Mouse (Mus musculus) bone marrow, adult 2 months (tissue): ENCODE results near the gene Sptan1. TPM values are rescaled to one million over a fixed set of nuclear protein-coding genes. Genes with fewer than 3 reads are reported as not detected.

ENCODE experiments used
- H3K27ac ChIP-seq: fragments of 200-500 bp; 2 replicates; pipeline ENCODE4 v1.5.1; 2012; ENCODE audit warnings: low read depth, mild to moderate bottlenecking, control low read depth, inconsistent platforms, low read length; ENCODE audit not compliant: control insufficient read depth, poor library complexity, insufficient read depth
- H3K4me1 ChIP-seq: fragments of 200-500 bp; 2 replicates; pipeline ENCODE4 v1.6.1; 2011; ENCODE audit warnings: low read length; ENCODE audit not compliant: control insufficient read depth, insufficient read depth
- H3K4me3 ChIP-seq: fragments of 200-500 bp; replicated peaks from 2 replicates; pipeline ENCODE3; 2011; ENCODE audit warnings: mild to moderate bottlenecking, low read depth, low read length, control low read depth; ENCODE audit not compliant: control insufficient read depth
- CTCF ChIP-seq: fragments of 200-500 bp; IDR thresholded peaks from 2 replicates; pipeline ENCODE4 v1.5.1; 2011; ENCODE audit warnings: low read length, control low read depth; ENCODE audit not compliant: control insufficient read depth, insufficient read depth
- POLR2A ChIP-seq: fragments of 200-500 bp; IDR thresholded peaks from 2 replicates; pipeline ENCODE4 v1.6.1; 2011; ENCODE audit warnings: low read depth, mild to moderate bottlenecking, control low read depth, low read length, borderline replicate concordance; ENCODE audit not compliant: control insufficient read depth
- WGBS: fragments of 180-500 bp; shearing (Covaris S2); methylation state at CpG from one replicate; pipeline ENCODE4 v1.1.7; 2018; 5-methylcytosine and 5-hydroxymethylcytosine counted together
- polyA plus RNA-seq: library from polyadenylated mRNA; stranded (reverse); fragments of >200 nt; gene quantifications from 2 replicates; pipeline ENCODE4 v1.2.4, GENCODE M21; 2011; ENCODE audit warnings: low replicate concordance; ENCODE audit not compliant: missing spikeins, insufficient read depth, insufficient read length

Sptan1 gene
- polyA plus RNA-seq, 1 experiment, result 23.4 TPM

DNA sequence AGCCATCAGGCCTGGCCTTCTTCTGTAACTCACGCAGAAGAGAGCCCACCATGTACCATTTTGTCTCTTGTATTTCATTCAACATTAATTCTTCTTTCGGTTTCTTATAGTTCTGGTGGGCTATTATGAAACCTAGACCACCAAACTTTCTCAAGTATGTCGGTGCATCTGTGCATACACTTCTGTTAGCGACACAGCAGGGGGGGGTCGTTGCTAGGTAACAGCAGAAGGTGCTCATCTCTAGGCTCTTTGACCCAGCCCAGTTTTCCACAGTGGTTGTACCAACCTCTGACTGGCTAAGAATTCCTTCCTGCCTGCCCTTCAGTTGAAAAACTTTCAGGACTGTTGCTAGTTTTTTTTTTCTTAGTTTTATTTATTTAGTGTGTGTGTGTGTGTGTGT is 93.1 kb downstream of the Sptan1 start:
- peaks cover 3% of the 10 kb centered on the region; the same call in 1 of the 2 replicates for H3K4me1 ChIP-seq
- 89% methylated on average over 5 of the region's 5 CpGs for WGBS
- TF ChIP-seq CTCF (no peak), POLR2A (no peak)

DNA sequence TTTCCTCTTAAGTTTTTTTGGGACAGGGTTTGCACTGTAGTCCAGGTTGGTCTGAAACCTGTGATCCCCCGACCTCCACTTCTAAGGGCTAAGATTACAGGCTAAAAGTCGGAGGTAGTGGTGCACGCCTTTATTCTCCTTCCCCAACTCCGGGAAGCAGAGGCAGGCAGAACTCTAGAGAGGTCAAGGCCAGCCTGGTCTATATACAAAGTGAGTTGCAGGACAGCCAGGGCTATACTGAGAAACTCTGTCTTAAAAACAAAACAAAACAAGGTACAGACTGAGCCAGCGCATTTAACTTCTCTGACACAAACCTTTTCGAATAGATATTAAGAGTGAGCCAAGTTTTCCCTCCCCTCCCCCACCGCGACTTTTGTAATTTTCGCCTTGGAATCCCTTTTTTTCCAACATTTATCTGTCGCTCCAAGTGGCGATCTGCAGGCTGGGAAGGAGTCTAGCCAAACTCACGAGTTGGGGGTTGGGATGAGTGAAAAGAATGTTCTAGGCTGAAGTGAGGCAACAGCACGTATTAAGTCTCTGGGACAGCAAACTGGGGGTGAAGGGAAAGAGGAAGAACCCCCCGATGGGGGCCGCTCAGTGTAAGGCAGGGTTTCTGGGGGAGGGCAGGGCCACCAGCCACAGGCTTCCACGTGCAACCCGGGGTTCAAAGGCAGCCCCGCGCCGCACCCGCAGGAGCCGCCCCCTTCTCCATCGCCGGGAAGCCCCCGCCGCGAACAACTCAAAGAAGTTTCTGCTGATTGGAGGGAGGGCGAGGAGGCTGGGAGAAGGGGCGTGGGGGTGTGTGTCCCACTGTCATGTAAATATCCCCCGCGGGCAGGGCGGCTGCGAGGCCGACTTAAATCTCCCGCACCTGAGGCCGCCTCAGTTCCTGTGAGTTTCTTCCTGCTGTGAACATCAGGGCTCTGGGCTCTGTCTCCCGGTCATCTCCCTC is 96.1 kb downstream of the Sptan1 start:
- Histone ChIP-seq H3K4me3 (peak overlapping the region; percentile 67), H3K27ac (peak overlapping the region; percentile 53; the same call in 1 of the 2 replicates), H3K4me1 (peaks cover 3% of the 10 kb centered on the region; the same call in 1 of the 2 replicates)
- TF ChIP-seq CTCF (no peak), POLR2A (peak; percentile 35; the same call in 1 of the 2 replicates)
- WGBS, result 8% methylated on average over 37 of the region's 37 CpGs

More for the DNA sequence above, 93.1 kb downstream of the Sptan1 start:
- Histone ChIP-seq H3K27ac (no peak overlapping the region), H3K4me3 (no peak overlapping the region)

DNA sequence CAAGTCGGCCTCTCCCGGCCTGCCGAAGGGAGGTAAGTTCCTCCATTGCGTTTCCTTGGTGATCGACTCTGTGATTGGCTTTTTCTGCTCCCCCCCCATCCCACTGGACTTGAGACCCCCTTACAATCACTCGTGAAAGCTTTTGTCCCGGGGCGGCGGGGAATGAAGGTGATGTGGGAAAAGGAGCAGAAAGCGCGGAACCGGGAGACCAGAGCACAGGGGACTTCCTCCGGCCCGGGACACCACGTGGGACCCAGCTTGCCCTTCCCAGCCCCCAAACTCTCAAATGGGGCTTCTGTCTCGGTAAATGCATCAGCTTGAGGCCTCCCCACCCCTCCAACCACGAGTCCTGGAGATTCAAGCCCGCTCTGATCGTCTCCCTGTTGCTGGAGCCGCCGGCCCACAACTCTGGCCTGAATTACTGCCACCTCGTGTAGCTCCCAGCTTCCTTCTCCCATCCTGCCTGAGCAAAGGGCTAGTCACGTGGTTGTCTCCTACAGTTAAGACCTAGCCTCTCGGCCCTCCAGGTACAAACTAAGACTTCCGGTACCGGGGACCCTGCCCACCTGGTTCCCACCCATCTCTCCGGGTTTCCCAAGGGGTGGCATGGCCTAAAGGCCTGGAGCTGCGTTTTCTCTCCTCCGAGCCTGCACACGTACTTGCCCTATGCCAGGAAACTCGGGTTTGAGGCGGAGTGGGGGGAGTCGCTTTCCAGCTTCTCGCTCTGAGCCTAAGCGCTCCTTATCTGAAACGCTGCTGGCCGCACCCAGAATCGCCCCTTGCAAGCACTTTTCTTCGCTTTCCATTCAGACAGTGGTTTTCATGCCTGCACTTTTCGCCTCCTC is 97.1 kb downstream of the Sptan1 start:
- TF ChIP-seq POLR2A (peak; percentile 63; the same call in 1 of the 2 replicates), CTCF (0 out of 2 replicates have a peak, but pooled peaks have one; percentile 12)
- H3K4me1 ChIP-seq, result peaks cover 3% of the 10 kb centered on the region; the same call in 1 of the 2 replicates
- peak overlapping the region; percentile 53 for H3K27ac ChIP-seq
- WGBS, result under 1% methylated on average over 40 of the region's 40 CpGs
- H3K4me3 ChIP-seq, result peak overlapping the region; percentile 67

DNA sequence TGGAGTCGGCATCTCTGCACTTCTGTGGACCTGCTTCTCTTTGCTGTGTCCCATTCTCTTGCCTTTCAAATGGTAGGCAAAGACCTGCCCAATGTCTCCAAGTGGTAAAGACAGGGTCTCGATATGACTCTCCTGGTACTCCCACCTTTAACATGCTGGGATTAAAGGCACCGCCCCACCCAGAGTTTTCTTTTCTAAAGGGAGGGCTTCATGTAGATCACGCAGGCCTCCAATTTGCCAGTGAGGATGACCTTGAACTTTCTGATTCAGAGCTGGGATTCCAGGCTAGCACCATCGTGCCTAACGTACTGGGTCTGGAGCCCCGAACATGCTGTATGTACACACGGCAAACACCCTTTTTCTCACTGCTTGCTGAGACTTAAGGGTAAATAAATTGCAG is 97.9 kb downstream of the Sptan1 start:
- WGBS, result 9% methylated on average over 8 of the region's 8 CpGs
- Histone ChIP-seq H3K4me1 (peaks cover 3% of the 10 kb centered on the region; the same call in 1 of the 2 replicates), H3K27ac (peak overlapping the region; percentile 53), H3K4me3 (peak overlapping the region; percentile 67)
- no peak for TF ChIP-seq CTCF
- no peak for TF ChIP-seq POLR2A

DNA sequence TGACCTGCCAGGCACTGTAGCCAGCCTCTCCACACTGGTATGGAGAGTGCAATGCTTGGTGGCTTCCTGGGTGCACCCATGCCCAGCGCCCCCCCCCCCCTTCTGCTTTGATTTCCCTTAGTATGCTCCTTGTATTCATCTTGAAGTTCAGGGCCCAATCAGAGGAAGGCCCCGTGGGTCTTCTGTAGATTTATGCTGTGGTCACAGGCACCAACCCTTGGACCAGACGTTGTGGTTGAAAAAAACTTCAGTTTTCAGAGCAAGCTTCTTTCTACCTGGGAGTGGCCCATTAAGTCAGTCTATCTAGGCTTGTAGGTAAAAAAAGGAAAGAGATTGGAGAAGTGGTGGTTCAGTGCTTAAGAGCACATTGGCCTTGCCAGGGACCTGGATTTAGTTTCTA is 98.4 kb downstream of the Sptan1 start:
- Histone ChIP-seq H3K4me1 (peaks cover 3% of the 10 kb centered on the region; the same call in 1 of the 2 replicates), H3K27ac (no peak overlapping the region), H3K4me3 (no peak overlapping the region)
- TF ChIP-seq POLR2A (no peak), CTCF (no peak)
- 4% methylated on average over 3 of the region's 3 CpGs for WGBS

DNA sequence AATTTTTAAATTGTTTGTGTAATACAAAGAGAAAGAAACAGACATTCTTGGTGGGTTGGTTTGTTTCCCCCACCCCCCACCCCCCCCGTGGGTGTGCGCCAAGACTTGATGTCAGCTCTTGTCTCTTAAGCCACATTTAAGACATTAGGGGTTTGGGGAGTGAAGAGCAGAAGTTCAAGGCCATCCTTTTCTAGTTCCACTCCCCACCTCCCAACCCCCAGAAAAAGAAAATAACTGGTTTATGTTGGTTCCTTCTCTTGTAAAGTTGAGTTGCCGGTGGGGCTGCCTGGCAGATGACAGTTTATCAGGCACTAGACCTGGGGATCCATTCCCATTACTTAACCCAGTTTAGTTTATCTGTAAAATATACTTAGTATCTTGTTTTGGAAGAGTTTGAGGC is 98.9 kb downstream of the Sptan1 start:
- no peak for TF ChIP-seq POLR2A
- no peak for TF ChIP-seq CTCF
- WGBS, result 10% methylated on average over 3 of the region's 3 CpGs
- Histone ChIP-seq H3K4me1 (peaks cover 3% of the 10 kb centered on the region; the same call in 1 of the 2 replicates), H3K4me3 (no peak overlapping the region), H3K27ac (no peak overlapping the region)

DNA sequence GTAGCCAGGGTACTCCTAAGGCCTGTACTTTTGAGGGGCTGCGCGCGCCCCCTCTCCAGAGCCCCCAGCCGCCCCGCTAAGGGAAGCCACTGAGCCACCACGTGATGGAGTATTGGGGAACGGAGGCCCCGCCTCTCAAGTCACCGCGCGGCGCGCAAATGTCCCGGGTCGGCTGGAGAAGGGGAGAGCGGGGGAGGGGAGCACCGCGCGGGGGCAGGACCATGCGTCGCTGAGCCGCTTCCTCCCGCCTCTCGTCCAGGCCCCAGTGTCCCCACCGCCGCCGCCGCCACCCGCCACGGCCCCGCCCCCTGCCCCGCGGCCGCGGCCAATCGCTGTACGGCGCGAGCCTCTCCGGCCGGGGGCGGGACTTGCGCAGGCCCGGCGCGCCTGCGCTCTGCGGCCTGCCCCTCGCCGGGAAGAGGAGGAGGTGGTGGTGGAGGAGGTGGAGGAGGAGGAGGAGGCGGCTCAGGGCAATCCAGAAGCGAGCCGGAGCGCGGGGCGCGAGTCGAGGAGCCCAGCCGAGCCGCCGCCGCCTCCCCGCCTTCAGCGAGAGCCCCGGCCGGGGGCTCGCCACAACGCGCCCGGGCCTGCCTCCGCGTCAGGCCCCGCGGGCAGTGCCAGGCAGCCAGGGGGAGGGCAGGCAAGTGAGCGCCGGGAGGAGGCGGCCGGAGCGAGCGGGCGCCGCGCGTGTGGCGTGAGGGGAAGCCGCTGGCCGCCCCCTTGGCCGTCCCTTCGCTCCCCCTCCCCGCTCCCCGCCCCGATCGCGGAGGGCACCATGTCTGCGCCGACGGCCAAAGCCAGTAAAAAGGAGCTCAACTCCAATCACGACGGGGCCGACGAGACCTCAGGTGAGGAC is 100.9 kb downstream of the Sptan1 start:
- peak overlapping the region; percentile 99 for H3K27ac ChIP-seq
- TF ChIP-seq POLR2A (peak; percentile 89), CTCF (no peak)
- H3K4me3 ChIP-seq, result peak overlapping the region; percentile 85
- H3K4me1 ChIP-seq, result peaks cover 3% of the 10 kb centered on the region; the same call in 1 of the 2 replicates
- WGBS, result under 1% methylated on average over 93 of the region's 101 CpGs
